Mouse (Mus musculus) hindbrain, embryonic 16.5 days (tissue): ENCODE measurements around the gene Dnajb12. TPM values are rescaled to one million over a fixed set of nuclear protein-coding genes. Genes with fewer than 3 reads are reported as not detected.
A peak's percentile ranks its signal among the peaks of the same experiment; 100 is the strongest.
"Not testable (repeated sequence)": the region's sequence is repeated elsewhere in the genome, so short reads cannot be mapped to it uniquely, and the experiment has no call there.

Experiments
- ATAC-seq: fragments of 200-750 bp; cut with Nextera tagmentation; 2 replicates; pipeline ENCODE4 v1.8.0; 2017; ENCODE audit warnings: moderate TSS enrichment, moderate library complexity
- H3K27ac ChIP-seq: fragments of 300-500 bp; sonication (generic); 2 replicates; pipeline ENCODE4 v1.5.1; 2014; ENCODE audit warnings: low read depth, mild to moderate bottlenecking, control low read depth, low read length, moderate library complexity
- H3K27me3 ChIP-seq: fragments of 300-500 bp; sonication (generic); replicated peaks from 2 replicates; pipeline ENCODE4 v1.6.1; 2014; ENCODE audit warnings: low read length; ENCODE audit not compliant: control insufficient read depth, insufficient read depth
- H3K36me3 ChIP-seq: fragments of 300-500 bp; sonication (generic); 2 replicates; pipeline ENCODE4 v1.6.1; 2014; ENCODE audit warnings: mild to moderate bottlenecking, low read length, moderate library complexity, mixed read lengths; ENCODE audit not compliant: control insufficient read depth, insufficient read depth
- H3K4me1 ChIP-seq: fragments of 300-500 bp; sonication (generic); 2 replicates; pipeline ENCODE4 v1.6.1; 2014; ENCODE audit warnings: low read depth, low read length; ENCODE audit not compliant: control insufficient read depth, insufficient read depth
- H3K4me2 ChIP-seq: fragments of 300-500 bp; sonication (generic); 2 replicates; pipeline ENCODE4 v1.6.1; 2014; ENCODE audit warnings: mild to moderate bottlenecking, low read length, control low read depth, moderate library complexity
- H3K4me3 ChIP-seq: fragments of 300-500 bp; sonication (generic); 2 replicates; pipeline ENCODE4 v1.5.1; 2014; ENCODE audit warnings: mild to moderate bottlenecking, low read length, control low read depth, moderate library complexity
- H3K9ac ChIP-seq: fragments of 300-500 bp; sonication (generic); 2 replicates; pipeline ENCODE4 v1.6.1; 2014; ENCODE audit warnings: low read depth, mild to moderate bottlenecking, control low read depth, low read length, moderate library complexity
- H3K9me3 ChIP-seq: fragments of 300-500 bp; sonication (generic); 2 replicates; pipeline ENCODE4 v1.6.1; 2014; ENCODE audit warnings: mild to moderate bottlenecking, low read length, moderate library complexity; ENCODE audit not compliant: control insufficient read depth
- WGBS: fragments of 180-500 bp; shearing (Covaris S2); extraction: QIAGEN DNeasy Blood & Tissue Kit; methylation state at CpG from one replicate; pipeline ENCODE4 v1.1.7; 2014; 5-methylcytosine and 5-hydroxymethylcytosine counted together
- polyA plus RNA-seq: library from polyadenylated mRNA; unstranded; fragments of >200 nt; fragmentation: Nextera tagmentation; extraction: Ambion mirVana; gene quantifications from 2 replicates; pipeline ENCODE4 v1.2.1, GENCODE M21; 2015

Gene Dnajb12
- polyA plus RNA-seq, 1 experiment from 2014 or later, result 20.6 TPM

DNA sequence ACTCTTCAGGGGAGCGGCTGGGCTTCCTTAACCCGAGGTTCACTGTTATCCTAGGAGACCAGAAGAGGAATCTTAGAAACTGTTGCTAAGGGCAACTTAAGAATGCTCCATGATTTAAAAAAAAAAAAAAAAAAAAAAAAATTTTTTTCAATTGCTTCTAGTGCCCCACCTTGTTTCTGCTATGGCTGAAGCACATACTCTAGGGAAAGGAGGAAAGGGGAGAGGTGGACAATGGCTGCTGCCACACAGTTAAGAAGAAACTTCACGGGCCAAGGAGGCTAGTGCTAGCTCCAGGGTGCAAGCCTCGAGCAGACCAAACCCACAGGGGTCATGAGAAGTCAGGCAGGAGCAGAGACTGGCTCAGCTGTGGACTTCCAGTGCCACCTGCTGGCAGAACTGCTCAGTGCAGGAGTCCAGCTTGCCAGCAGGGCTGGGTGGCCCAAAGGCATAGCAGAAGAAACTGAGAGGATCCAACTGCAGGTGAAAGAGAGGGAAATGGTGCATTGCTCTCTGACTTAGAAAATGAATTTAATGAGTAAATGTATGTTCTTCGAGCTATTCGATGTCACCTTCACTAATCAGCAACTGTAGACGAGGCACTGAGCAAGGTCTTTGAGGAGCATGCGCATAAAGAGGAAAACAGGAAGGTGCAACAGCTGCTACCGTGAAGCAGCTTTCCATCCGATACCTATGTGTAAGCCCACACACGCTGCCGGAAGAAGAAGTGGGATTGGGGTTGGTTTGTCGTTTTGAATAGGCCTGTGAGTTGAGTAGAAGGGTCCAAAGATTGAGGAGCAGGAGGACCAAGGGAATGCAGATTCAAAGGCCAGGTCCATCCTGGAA is 14.3 kb upstream of the Dnajb12 start:
- H3K27ac ChIP-seq, result no peak overlapping the region
- no peaks in the 10 kb centered on the region for H3K36me3 ChIP-seq
- no peak overlapping the region for H3K9ac ChIP-seq
- WGBS, result 34% methylated on average over 13 of the region's 13 CpGs
- H3K4me2 ChIP-seq, result no peak overlapping the region
- H3K4me3 ChIP-seq, result no peak overlapping the region
- H3K4me1 ChIP-seq, result peaks cover 19% of the 10 kb centered on the region
- H3K9me3 ChIP-seq, result no peaks in the 10 kb centered on the region
- H3K27me3 ChIP-seq, result no peaks in the 10 kb centered on the region
- peak; percentile 82 for ATAC-seq

DNA sequence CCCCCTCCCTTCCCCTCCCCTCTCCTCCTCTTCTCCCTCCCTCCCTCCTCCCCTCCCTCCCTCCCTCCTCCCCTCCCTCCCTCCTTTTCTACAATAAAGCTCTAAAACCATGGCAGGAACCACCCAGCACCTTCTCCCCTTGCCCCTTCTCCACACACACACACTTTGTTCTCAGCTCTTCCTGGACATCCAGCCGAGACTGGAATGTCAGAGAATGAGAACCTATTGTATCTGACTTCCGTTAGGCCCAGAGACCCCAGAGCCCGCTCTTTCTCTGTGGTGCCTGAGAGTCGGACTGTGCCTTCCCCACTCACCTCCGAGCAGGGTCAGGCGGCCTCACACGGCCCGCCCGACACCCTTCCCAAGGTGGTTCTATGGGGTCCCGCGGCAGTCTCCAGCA is 11.1 kb upstream of the Dnajb12 start:
- H3K27me3 ChIP-seq, result no peaks in the 10 kb centered on the region
- ATAC-seq, result no peak
- no peak overlapping the region for H3K4me2 ChIP-seq
- H3K27ac ChIP-seq, result no peak overlapping the region
- H3K9me3 ChIP-seq, result no peaks in the 10 kb centered on the region
- H3K4me1 ChIP-seq, result peaks cover 16% of the 10 kb centered on the region
- no peak overlapping the region for H3K4me3 ChIP-seq
- 63% methylated on average over 11 of the region's 11 CpGs for WGBS
- no peak overlapping the region for H3K9ac ChIP-seq
- H3K36me3 ChIP-seq, result no peaks in the 10 kb centered on the region

- Histone ChIP-seq H3K4me1 (peaks cover under 1% of the 10 kb centered on the region; the same call in 1 of the 2 replicates), H3K4me3 (no peak overlapping the region), H3K36me3 (no peaks in the 10 kb centered on the region), H3K27me3 (no peaks in the 10 kb centered on the region), H3K27ac (no peak overlapping the region), H3K4me2 (no peak overlapping the region), H3K9me3 (no peaks in the 10 kb centered on the region), H3K9ac (no peak overlapping the region)
- ATAC-seq, result no peak; the same call in 1 of the 2 replicates
- WGBS, result 87% methylated on average over 6 of the region's 6 CpGs
Observed at GRCm38 (mm10) chr10:59870038-59870437, 9.3 kb upstream of the Dnajb12 start.

DNA sequence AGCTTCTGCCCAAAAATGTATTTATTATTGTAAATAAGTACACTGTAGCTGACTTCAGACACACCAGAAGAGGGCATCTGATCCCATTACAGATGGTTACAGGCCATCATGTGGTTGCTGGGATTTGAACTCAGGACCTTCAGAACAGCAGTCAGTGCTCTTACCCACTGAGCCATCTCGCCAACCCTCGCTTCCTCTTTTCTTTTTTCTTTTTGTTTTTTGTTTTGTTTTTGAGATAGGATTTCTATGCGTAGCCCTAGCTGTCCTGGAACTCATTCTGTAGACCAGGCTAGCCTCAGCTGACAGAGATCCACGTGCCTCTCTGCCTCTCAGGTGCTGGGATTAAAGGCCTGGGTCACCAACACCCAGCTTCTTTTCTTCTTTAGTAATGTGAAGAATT is 6.7 kb upstream of the Dnajb12 start:
- H3K4me1 ChIP-seq, H3K27me3 ChIP-seq, ATAC-seq, H3K9ac ChIP-seq, H3K27ac ChIP-seq, H3K4me2 ChIP-seq, H3K36me3 ChIP-seq, H3K9me3 ChIP-seq, H3K4me3 ChIP-seq: not testable (repeated sequence)
- WGBS, result 92% methylated on average over 4 of the region's 4 CpGs

DNA sequence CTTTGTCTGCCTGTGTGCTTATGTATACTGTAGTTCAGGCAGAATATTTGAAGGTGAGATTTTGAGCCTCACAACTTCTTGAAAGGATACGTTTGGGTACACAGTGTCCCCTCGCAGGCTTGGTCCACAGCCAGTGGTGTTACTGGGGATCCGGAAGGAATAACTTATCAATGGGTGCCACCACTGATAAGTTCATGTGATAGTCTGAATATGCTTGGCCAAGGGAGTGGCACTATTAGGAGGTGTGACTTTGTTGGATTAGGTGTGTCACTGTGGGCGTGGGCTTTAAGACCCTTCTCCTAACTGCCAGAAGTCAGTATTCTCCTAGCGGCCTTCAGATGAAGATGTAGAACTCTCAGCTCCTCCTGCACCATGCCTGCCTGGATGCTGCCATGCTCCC is 6.2 kb upstream of the Dnajb12 start:
- WGBS, result 94% methylated on average over 5 of the region's 5 CpGs

DNA sequence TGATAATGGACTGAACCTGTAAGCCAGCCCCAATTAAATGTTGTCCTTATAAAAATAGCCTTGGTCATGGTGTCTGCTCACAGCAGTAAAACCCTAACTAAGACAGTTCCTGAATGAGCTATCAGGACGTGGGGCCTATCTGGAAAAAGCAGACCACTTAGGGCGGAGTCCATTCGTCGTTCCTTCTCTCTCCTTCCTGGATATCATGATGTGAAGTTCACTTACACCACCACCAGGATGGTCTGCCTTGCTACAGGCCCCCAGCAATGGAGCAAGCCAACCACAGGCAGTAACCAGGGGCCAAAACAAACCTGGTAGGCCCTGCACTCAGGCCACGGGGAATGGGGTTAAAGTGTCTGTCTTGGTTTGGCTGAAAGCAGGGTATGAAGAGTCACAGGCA is 5.7 kb upstream of the Dnajb12 start:
- Histone ChIP-seq H3K36me3 (no peaks in the 10 kb centered on the region), H3K4me2 (no peak overlapping the region), H3K9ac (no peak overlapping the region), H3K27me3 (no peaks in the 10 kb centered on the region), H3K27ac (no peak overlapping the region), H3K9me3 (no peaks in the 10 kb centered on the region), H3K4me1 (peaks cover 1% of the 10 kb centered on the region), H3K4me3 (no peak overlapping the region)
- no peak for ATAC-seq
- 82% methylated on average over 5 of the region's 5 CpGs for WGBS

More for the DNA sequence above, 6.2 kb upstream of the Dnajb12 start:
- no peaks in the 10 kb centered on the region for H3K27me3 ChIP-seq
- H3K36me3 ChIP-seq, result no peaks in the 10 kb centered on the region
- no peaks in the 10 kb centered on the region for H3K9me3 ChIP-seq
- no peak overlapping the region for H3K9ac ChIP-seq
- no peak overlapping the region for H3K4me3 ChIP-seq
- ATAC-seq, result no peak
- no peak overlapping the region for H3K27ac ChIP-seq
- H3K4me1 ChIP-seq, result no peaks in the 10 kb centered on the region
- no peak overlapping the region for H3K4me2 ChIP-seq

DNA sequence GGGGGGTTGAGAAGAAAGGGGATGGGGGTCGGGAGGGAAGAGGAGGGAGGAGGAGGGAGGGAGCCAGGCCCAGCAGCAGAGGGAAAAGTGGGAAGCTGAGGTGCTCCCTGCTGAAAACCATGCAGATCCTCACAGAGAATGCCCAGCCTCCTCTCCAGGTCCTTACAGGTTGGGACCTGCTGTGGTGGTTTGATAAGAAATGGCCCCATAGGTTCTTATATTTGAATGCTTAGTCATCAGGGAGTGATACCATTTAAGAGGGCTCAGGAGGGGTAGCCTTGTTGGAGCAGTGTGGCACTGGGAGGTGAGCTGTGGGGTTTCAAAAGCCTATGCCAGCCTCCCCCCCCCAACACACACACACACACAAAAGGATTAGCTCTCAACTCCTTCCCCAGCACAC is 4.0 kb upstream of the Dnajb12 start:
- Histone ChIP-seq H3K4me1 (peaks cover 5% of the 10 kb centered on the region), H3K4me3 (no peak overlapping the region)
- WGBS, result 23% methylated on average over 1 of the region's 1 CpGs

GRCm38 (mm10) chr10:59876698-59877097 is 2.7 kb upstream of the Dnajb12 start:
- H3K27me3 ChIP-seq, H3K4me3 ChIP-seq, H3K4me2 ChIP-seq, ATAC-seq, H3K9me3 ChIP-seq, H3K36me3 ChIP-seq, H3K27ac ChIP-seq, H3K9ac ChIP-seq: not testable (repeated sequence)
- H3K4me1 ChIP-seq, result peaks cover 13% of the 10 kb centered on the region
- WGBS, result 90% methylated on average over 2 of the region's 4 CpGs

More for the DNA sequence above, 4.0 kb upstream of the Dnajb12 start:
- Histone ChIP-seq H3K27me3 (no peaks in the 10 kb centered on the region), H3K4me2 (no peak overlapping the region), H3K36me3 (no peaks in the 10 kb centered on the region), H3K9me3 (no peaks in the 10 kb centered on the region), H3K27ac (no peak overlapping the region), H3K9ac (no peak overlapping the region)
- no peak for ATAC-seq

GRCm38 (mm10) chr10:59877421-59878117 is 1.8 kb upstream of the Dnajb12 start:
- H3K27ac ChIP-seq, result no peak overlapping the region
- WGBS, result 77% methylated on average over 15 of the region's 15 CpGs
- no peak overlapping the region for H3K4me2 ChIP-seq
- peaks cover 13% of the 10 kb centered on the region for H3K4me1 ChIP-seq
- H3K27me3 ChIP-seq, result no peaks in the 10 kb centered on the region
- no peak for ATAC-seq
- H3K9me3 ChIP-seq, result no peaks in the 10 kb centered on the region
- no peak overlapping the region for H3K4me3 ChIP-seq
- H3K9ac ChIP-seq, result no peak overlapping the region
- no peaks in the 10 kb centered on the region for H3K36me3 ChIP-seq
